Mouse (Mus musculus) thymus, adult 2 months (tissue): ENCODE measurements at regions not wholly inside any gene's neighbourhood (a gene's known extent, or its start where the extent isn't known, plus 50 kb on each side); places are given as distances from the start of the nearest gene placed in this dataset.

Source experiments
- CTCF ChIP-seq: fragments of 200-500 bp; IDR thresholded peaks from 2 replicates; pipeline ENCODE4 v1.5.1; 2012; ENCODE audit warnings: mild to moderate bottlenecking, control low read depth, low read length, moderate library complexity, borderline replicate concordance; ENCODE audit not compliant: control insufficient read depth, poor library complexity, insufficient read depth; ENCODE audit errors: extremely low read depth
- POLR2A ChIP-seq: fragments of 200-500 bp; IDR thresholded peaks from 2 replicates; pipeline ENCODE4 v1.6.1; 2012; ENCODE audit warnings: mild to moderate bottlenecking, low read length, control low read depth, moderate library complexity; ENCODE audit not compliant: control insufficient read depth, poor library complexity, insufficient read depth; ENCODE audit errors: extremely low read depth

DNA sequence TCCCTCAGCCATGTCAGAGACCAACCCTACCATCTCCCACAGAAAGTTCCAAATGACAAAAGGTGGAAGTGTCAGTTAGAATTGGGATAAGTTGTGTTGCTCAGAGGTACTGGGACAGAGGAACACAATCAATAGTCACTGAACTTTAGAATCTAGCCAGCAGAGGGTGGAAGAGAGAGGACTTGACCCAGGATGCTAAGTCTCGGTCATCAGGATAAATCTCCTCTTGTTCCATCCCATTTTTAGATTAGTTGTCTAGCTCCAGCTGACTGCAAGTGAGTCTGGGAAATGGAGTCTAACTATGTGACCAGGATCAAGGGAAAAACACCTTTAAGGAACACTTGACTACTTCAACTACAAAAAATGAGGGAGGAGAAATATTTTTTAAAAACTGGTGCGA, 91.5 kb downstream of the Fam84b start:
- TF ChIP-seq CTCF, result no peak
- TF ChIP-seq POLR2A, result no peak
